Mouse (Mus musculus) kidney, embryonic 15.5 days (tissue): ENCODE measurements around the gene Fanca. TPM values are rescaled to one million over a fixed set of nuclear protein-coding genes. Genes with fewer than 3 reads are reported as not detected.
A peak's percentile ranks its signal among the peaks of the same experiment; 100 is the strongest.

Experiments used
- ATAC-seq: fragments of 200-750 bp; cut with Nextera tagmentation; replicated peaks from 2 replicates; pipeline ENCODE4 v1.8.0; 2017; ENCODE audit warnings: moderate TSS enrichment; ENCODE audit not compliant: low FRiP score
- H3K27ac ChIP-seq: fragments of 300-500 bp; sonication (generic); 2 replicates; pipeline ENCODE4 v1.5.1; 2015; ENCODE audit warnings: mild to moderate bottlenecking, inconsistent platforms
- H3K27me3 ChIP-seq: fragments of 300-500 bp; sonication (generic); 2 replicates; pipeline ENCODE4 v1.6.1; 2015; ENCODE audit warnings: inconsistent platforms
- H3K36me3 ChIP-seq: fragments of 300-500 bp; sonication (generic); 2 replicates; pipeline ENCODE4 v1.6.1; 2015; ENCODE audit warnings: inconsistent platforms
- H3K4me1 ChIP-seq: fragments of 300-500 bp; sonication (generic); 2 replicates; pipeline ENCODE4 v1.6.1; 2015; ENCODE audit warnings: inconsistent platforms
- H3K4me2 ChIP-seq: fragments of 300-500 bp; sonication (generic); 2 replicates; pipeline ENCODE4 v1.6.1; 2015; ENCODE audit warnings: moderate library complexity, mild to moderate bottlenecking, inconsistent platforms
- H3K4me3 ChIP-seq: fragments of 300-500 bp; sonication (generic); replicated peaks from 2 replicates; pipeline ENCODE4 v1.5.1; 2015; ENCODE audit warnings: mild to moderate bottlenecking, inconsistent platforms
- H3K9ac ChIP-seq: fragments of 300-500 bp; sonication (generic); 2 replicates; pipeline ENCODE4 v1.6.1; 2015; ENCODE audit warnings: mild to moderate bottlenecking, inconsistent platforms
- H3K9me3 ChIP-seq: fragments of 300-500 bp; sonication (generic); replicated peaks from 2 replicates; pipeline ENCODE4 v1.6.1; 2016; ENCODE audit warnings: inconsistent platforms
- WGBS: fragments of 180-500 bp; shearing (Covaris S2); methylation state at CpG from one replicate; pipeline ENCODE4 v1.1.7; 2015; ENCODE audit warnings: mixed read lengths; 5-methylcytosine and 5-hydroxymethylcytosine counted together
- polyA plus RNA-seq: library from polyadenylated mRNA; unstranded; fragments of >200 nt; fragmentation: Nextera tagmentation; extraction: Ambion mirVana; gene quantifications from 2 replicates; pipeline ENCODE4 v1.2.1, GENCODE M21; 2015

Fanca gene
- polyA plus RNA-seq, 1 experiment from 2014 or later: 45.2 TPM

- no peaks in the 10 kb centered on the region for H3K27me3 ChIP-seq
- peak overlapping the region; percentile 20; the same call in 1 of the 2 replicates for H3K27ac ChIP-seq
- WGBS: 69% methylated on average over 8 of the region's 8 CpGs
- H3K4me3 ChIP-seq: no peak overlapping the region
- no peak for ATAC-seq
- H3K9me3 ChIP-seq: no peaks in the 10 kb centered on the region
- H3K4me2 ChIP-seq: no peak overlapping the region
- no peak overlapping the region for H3K9ac ChIP-seq
- no peaks in the 10 kb centered on the region for H3K36me3 ChIP-seq
- peaks cover 58% of the 10 kb centered on the region for H3K4me1 ChIP-seq
Observed at GRCm38 (mm10) chr8:123342253-123342652, 23.9 kb upstream of the Fanca start.

- ATAC-seq: no peak
- Histone ChIP-seq H3K27ac (0 out of 2 replicates have a peak overlapping the region, but pooled peaks have one; percentile 3), H3K4me2 (no peak overlapping the region), H3K36me3 (no peaks in the 10 kb centered on the region), H3K4me3 (no peak overlapping the region), H3K4me1 (peaks cover 48% of the 10 kb centered on the region), H3K9me3 (no peaks in the 10 kb centered on the region), H3K27me3 (no peaks in the 10 kb centered on the region), H3K9ac (no peak overlapping the region)
- 77% methylated on average over 27 of the region's 27 CpGs for WGBS
Observed at GRCm38 (mm10) chr8:123341040-123342015, 23.0 kb upstream of the Fanca start.

GRCm38 (mm10) chr8:123340071-123340470 lies 21.7 kb upstream of the Fanca start:
- no peak for ATAC-seq

GRCm38 (mm10) chr8:123337475-123337874 lies 19.1 kb upstream of the Fanca start:
- H3K9ac ChIP-seq: no peak overlapping the region
- no peak overlapping the region for H3K27ac ChIP-seq
- H3K36me3 ChIP-seq: no peaks in the 10 kb centered on the region
- H3K27me3 ChIP-seq: peaks cover 21% of the 10 kb centered on the region
- no peaks in the 10 kb centered on the region for H3K9me3 ChIP-seq
- H3K4me3 ChIP-seq: no peak overlapping the region
- ATAC-seq: no peak
- H3K4me1 ChIP-seq: peaks cover 27% of the 10 kb centered on the region
- H3K4me2 ChIP-seq: no peak overlapping the region
- WGBS: 81% methylated on average over 3 of the region's 3 CpGs

More at GRCm38 (mm10) chr8:123340071-123340470, 21.7 kb upstream of the Fanca start:
- no peak overlapping the region for H3K27ac ChIP-seq
- H3K4me1 ChIP-seq: peaks cover 36% of the 10 kb centered on the region
- peaks cover 7% of the 10 kb centered on the region; the same call in 1 of the 2 replicates for H3K27me3 ChIP-seq
- H3K4me3 ChIP-seq: no peak overlapping the region
- H3K36me3 ChIP-seq: no peaks in the 10 kb centered on the region
- H3K9ac ChIP-seq: no peak overlapping the region
- H3K4me2 ChIP-seq: no peak overlapping the region
- no peaks in the 10 kb centered on the region for H3K9me3 ChIP-seq
- 94% methylated on average over 4 of the region's 4 CpGs for WGBS

GRCm38 (mm10) chr8:123334467-123334866 lies 16.1 kb upstream of the Fanca start:
- peaks cover 34% of the 10 kb centered on the region for H3K4me1 ChIP-seq
- H3K27me3 ChIP-seq: peaks cover 21% of the 10 kb centered on the region
- peak overlapping the region; percentile 65; the same call in 1 of the 2 replicates for H3K4me3 ChIP-seq
- no peak overlapping the region for H3K9ac ChIP-seq
- 8% methylated on average over 1 of the region's 1 CpGs for WGBS
- H3K9me3 ChIP-seq: 0 out of 2 replicates have a peak, but pooled peaks cover 3% of the 10 kb centered on the region
- H3K36me3 ChIP-seq: no peaks in the 10 kb centered on the region
- H3K27ac ChIP-seq: no peak overlapping the region
- H3K4me2 ChIP-seq: peak overlapping the region; percentile 92
- ATAC-seq: no peak

DNA sequence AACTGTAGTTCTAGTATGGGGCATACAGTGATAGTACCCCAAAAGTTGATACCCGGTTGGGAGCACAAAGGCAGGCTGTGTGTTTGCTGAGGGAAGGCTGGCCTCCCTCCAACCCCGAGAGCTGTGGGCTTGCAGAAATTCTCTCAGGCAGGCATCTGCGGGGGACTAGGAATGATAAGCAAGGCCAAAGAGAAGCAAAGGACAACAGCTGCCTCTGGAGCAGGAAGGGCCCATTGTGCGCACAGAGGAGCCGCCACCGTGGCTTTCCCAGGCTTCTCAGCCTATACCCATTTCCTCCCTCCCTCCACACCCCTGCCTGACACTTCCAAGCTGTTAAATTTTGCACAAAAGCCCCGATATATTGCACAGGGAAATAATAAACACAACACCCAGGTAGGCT lies 15.5 kb upstream of the Fanca start:
- ATAC-seq: no peak
- peaks cover 21% of the 10 kb centered on the region for H3K27me3 ChIP-seq
- H3K4me3 ChIP-seq: peak overlapping the region; percentile 65
- H3K4me1 ChIP-seq: peaks cover 34% of the 10 kb centered on the region
- H3K36me3 ChIP-seq: no peaks in the 10 kb centered on the region
- H3K9ac ChIP-seq: no peak overlapping the region
- H3K27ac ChIP-seq: no peak overlapping the region
- 12% methylated on average over 7 of the region's 7 CpGs for WGBS
- H3K4me2 ChIP-seq: peak overlapping the region; percentile 92
- 0 out of 2 replicates have a peak, but pooled peaks cover 3% of the 10 kb centered on the region for H3K9me3 ChIP-seq

DNA sequence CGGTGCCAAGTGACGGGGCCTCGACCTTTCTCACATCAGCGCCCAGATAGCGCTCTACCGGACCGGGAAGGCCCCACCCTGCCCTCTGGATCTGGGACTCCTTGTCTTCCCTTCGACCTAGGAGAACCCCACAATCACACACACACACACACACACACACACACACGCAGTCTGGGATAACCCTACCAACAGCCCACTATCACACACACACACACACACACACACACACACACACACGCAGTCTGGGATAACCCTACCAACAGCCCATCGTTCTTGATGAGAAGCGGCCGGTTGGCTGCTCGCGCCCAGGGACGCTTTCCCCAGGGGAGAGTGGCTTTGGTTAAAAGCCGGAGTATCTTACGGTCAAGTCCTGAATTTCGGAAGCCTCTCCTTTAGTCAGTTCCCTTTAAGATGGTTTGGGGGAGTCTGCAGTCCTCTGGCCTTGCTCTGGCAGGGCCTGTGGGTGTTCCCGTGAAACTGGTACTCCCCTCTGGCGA lies 14.8 kb upstream of the Fanca start:
- ATAC-seq: no peak; the same call in 1 of the 2 replicates
- 1% methylated on average over 21 of the region's 21 CpGs for WGBS
- Histone ChIP-seq H3K27ac (no peak overlapping the region), H3K4me1 (peaks cover 34% of the 10 kb centered on the region), H3K9me3 (0 out of 2 replicates have a peak, but pooled peaks cover 3% of the 10 kb centered on the region), H3K27me3 (peaks cover 21% of the 10 kb centered on the region), H3K4me3 (peak overlapping the region; percentile 65), H3K4me2 (peak overlapping the region; percentile 92), H3K9ac (peak overlapping the region; percentile 43; the same call in 1 of the 2 replicates), H3K36me3 (no peaks in the 10 kb centered on the region)

- under 1% methylated on average over 85 of the region's 85 CpGs for WGBS
- H3K9ac ChIP-seq: peak within 1 kb of the TSS; percentile 43; the same call in 1 of the 2 replicates
- peak; percentile 78 for ATAC-seq
- H3K9me3 ChIP-seq: 0 out of 2 replicates have a peak, but pooled peaks cover 3% of the 10 kb centered on the region
- peak within 1 kb of the TSS; percentile 92 for H3K4me2 ChIP-seq
- no peaks in the 10 kb centered on the region for H3K36me3 ChIP-seq
- H3K27ac ChIP-seq: 0 out of 2 replicates have a peak within 1 kb of the TSS, but pooled peaks have one; percentile 37
- H3K4me3 ChIP-seq: peak within 1 kb of the TSS; percentile 65
- H3K4me1 ChIP-seq: peaks cover 37% of the 10 kb centered on the region
- peaks cover 24% of the 10 kb centered on the region for H3K27me3 ChIP-seq
Observed at GRCm38 (mm10) chr8:123332262-123333090, 14.1 kb upstream of the Fanca start, which contains the start of gene Spire2. Gene Spire2 (plus strand): TSS chr8:123332713.

GRCm38 (mm10) chr8:123331810-123332209 lies 13.4 kb upstream of the Fanca start:
- Histone ChIP-seq H3K4me3 (peak overlapping the region; percentile 65), H3K36me3 (no peaks in the 10 kb centered on the region), H3K4me1 (peaks cover 40% of the 10 kb centered on the region), H3K27ac (0 out of 2 replicates have a peak overlapping the region, but pooled peaks have one; percentile 37), H3K9ac (no peak overlapping the region), H3K4me2 (peak overlapping the region; percentile 92), H3K9me3 (0 out of 2 replicates have a peak, but pooled peaks cover 3% of the 10 kb centered on the region), H3K27me3 (peaks cover 24% of the 10 kb centered on the region)
- WGBS: 25% methylated on average over 8 of the region's 8 CpGs
- no peak for ATAC-seq

GRCm38 (mm10) chr8:123331301-123331700 lies 12.9 kb upstream of the Fanca start:
- Histone ChIP-seq H3K4me2 (no peak overlapping the region), H3K9me3 (0 out of 2 replicates have a peak, but pooled peaks cover 3% of the 10 kb centered on the region), H3K36me3 (no peaks in the 10 kb centered on the region), H3K27ac (0 out of 2 replicates have a peak overlapping the region, but pooled peaks have one; percentile 37), H3K9ac (no peak overlapping the region), H3K27me3 (peaks cover 24% of the 10 kb centered on the region), H3K4me3 (no peak overlapping the region), H3K4me1 (peaks cover 40% of the 10 kb centered on the region)
- 83% methylated on average over 2 of the region's 2 CpGs for WGBS
- ATAC-seq: no peak

DNA sequence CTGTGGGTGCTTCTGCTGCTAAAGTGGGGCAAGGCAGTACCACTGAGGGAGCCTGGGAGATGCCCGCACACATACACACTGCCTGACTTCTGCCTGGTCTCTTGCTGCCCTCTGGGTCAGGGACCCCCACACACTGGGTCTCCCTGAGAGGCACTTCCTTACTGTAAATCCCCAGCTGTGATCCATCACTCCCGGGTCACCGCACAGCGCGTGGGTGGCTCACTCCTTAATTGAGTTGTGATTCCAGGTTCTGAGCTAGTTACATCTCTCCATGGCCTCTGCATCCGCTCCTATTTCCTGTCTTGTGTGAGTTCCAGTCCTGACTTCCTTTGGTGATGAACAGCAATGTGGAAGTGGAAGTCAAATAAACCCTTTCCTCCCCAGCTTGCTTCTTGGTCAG lies 12.3 kb upstream of the Fanca start:
- Histone ChIP-seq H3K4me3 (no peak overlapping the region), H3K9me3 (0 out of 2 replicates have a peak, but pooled peaks cover 3% of the 10 kb centered on the region), H3K36me3 (no peaks in the 10 kb centered on the region), H3K27ac (no peak overlapping the region), H3K27me3 (peaks cover 25% of the 10 kb centered on the region), H3K4me1 (peaks cover 40% of the 10 kb centered on the region), H3K9ac (no peak overlapping the region), H3K4me2 (no peak overlapping the region)
- ATAC-seq: no peak
- 23% methylated on average over 6 of the region's 6 CpGs for WGBS
